Mouse (Mus musculus): ENCODE results near the gene Myadm. TPM values are rescaled to one million over a fixed set of nuclear protein-coding genes. Genes with fewer than 3 reads are reported as not detected.
A peak's percentile ranks its signal among the peaks of the same experiment; 100 is the strongest.
"Not testable (repeated sequence)": the region's sequence is repeated elsewhere in the genome, so short reads cannot be mapped to it uniquely, and the experiment has no call there.

The Myadm gene
- polyA plus RNA-seq, 1 experiment from 2014 or later = 238 TPM

- no peak overlapping the region for H3K4me2 ChIP-seq (ENCODE audit: low read depth, low read length)
- no peak overlapping the region for H3K27ac ChIP-seq (ENCODE audit: low read length)
- WGBS = 61% methylated on average over 8 of the region's 8 CpGs
- H3K9me3 ChIP-seq (replicated peaks; ENCODE audit: control insufficient read depth, low read length) = no peaks in the 10 kb centered on the region
- H3K36me3 ChIP-seq (ENCODE audit: control insufficient read depth, insufficient read depth) = no peaks in the 10 kb centered on the region
- no peak overlapping the region for H3K9ac ChIP-seq (ENCODE audit: low read length)
- no peak overlapping the region for H3K4me3 ChIP-seq (ENCODE audit: low read length)
- no peak for ATAC-seq (replicated peaks; ENCODE audit: extremely low read depth, insufficient read depth, low FRiP score)
- H3K4me1 ChIP-seq (ENCODE audit: control insufficient read depth, insufficient read depth, low read length) = peaks cover 3% of the 10 kb centered on the region; the same call in 1 of the 2 replicates
- no peaks in the 10 kb centered on the region for H3K27me3 ChIP-seq (ENCODE audit: control insufficient read depth, insufficient read depth, low read length)
Observed at GRCm38 (mm10) chr7:3267888-3268287, 21.0 kb upstream of the Myadm start.

- Histone ChIP-seq H3K4me3 (ENCODE audit: low read length) (no peak overlapping the region), H3K4me1 (ENCODE audit: control insufficient read depth, insufficient read depth, low read length) (peaks cover 3% of the 10 kb centered on the region; the same call in 1 of the 2 replicates), H3K27ac (ENCODE audit: low read length) (no peak overlapping the region), H3K27me3 (ENCODE audit: control insufficient read depth, insufficient read depth, low read length) (no peaks in the 10 kb centered on the region), H3K9ac (ENCODE audit: low read length) (no peak overlapping the region), H3K9me3 (replicated peaks; ENCODE audit: control insufficient read depth, low read length) (no peaks in the 10 kb centered on the region), H3K4me2 (ENCODE audit: low read depth, low read length) (no peak overlapping the region), H3K36me3 (ENCODE audit: control insufficient read depth, insufficient read depth) (no peaks in the 10 kb centered on the region)
- ATAC-seq (replicated peaks; ENCODE audit: extremely low read depth, insufficient read depth, low FRiP score) = no peak
- 40% methylated on average over 3 of the region's 3 CpGs for WGBS
Observed at GRCm38 (mm10) chr7:3268291-3268690, 20.6 kb upstream of the Myadm start.

- H3K4me3 ChIP-seq (ENCODE audit: low read length) = no peak overlapping the region
- ATAC-seq (replicated peaks; ENCODE audit: extremely low read depth, insufficient read depth, low FRiP score) = no peak; the same call in 1 of the 2 replicates
- H3K9ac ChIP-seq (ENCODE audit: low read length) = no peak overlapping the region
- WGBS = 80% methylated on average over 9 of the region's 9 CpGs
- H3K27ac ChIP-seq (ENCODE audit: low read length) = no peak overlapping the region
- no peaks in the 10 kb centered on the region for H3K36me3 ChIP-seq (ENCODE audit: control insufficient read depth, insufficient read depth)
- H3K27me3 ChIP-seq (ENCODE audit: control insufficient read depth, insufficient read depth, low read length) = no peaks in the 10 kb centered on the region
- no peak overlapping the region for H3K4me2 ChIP-seq (ENCODE audit: low read depth, low read length)
- H3K9me3 ChIP-seq (replicated peaks; ENCODE audit: control insufficient read depth, low read length) = no peaks in the 10 kb centered on the region
- peaks cover 3% of the 10 kb centered on the region; the same call in 1 of the 2 replicates for H3K4me1 ChIP-seq (ENCODE audit: control insufficient read depth, insufficient read depth, low read length)
Observed at GRCm38 (mm10) chr7:3272206-3272605, 16.7 kb upstream of the Myadm start.

- H3K27ac ChIP-seq (ENCODE audit: low read length) = peak overlapping the region; percentile 85
- H3K4me3 ChIP-seq (ENCODE audit: low read length) = no peak overlapping the region
- 43% methylated on average over 6 of the region's 6 CpGs for WGBS
- no peak overlapping the region for H3K4me2 ChIP-seq (ENCODE audit: low read depth, low read length)
- no peaks in the 10 kb centered on the region for H3K27me3 ChIP-seq (ENCODE audit: control insufficient read depth, insufficient read depth, low read length)
- ATAC-seq (replicated peaks; ENCODE audit: extremely low read depth, insufficient read depth, low FRiP score) = peak; percentile 73
- no peaks in the 10 kb centered on the region for H3K36me3 ChIP-seq (ENCODE audit: control insufficient read depth, insufficient read depth)
- peaks cover 8% of the 10 kb centered on the region for H3K4me1 ChIP-seq (ENCODE audit: control insufficient read depth, insufficient read depth, low read length)
- no peak overlapping the region for H3K9ac ChIP-seq (ENCODE audit: low read length)
- H3K9me3 ChIP-seq (replicated peaks; ENCODE audit: control insufficient read depth, low read length) = no peaks in the 10 kb centered on the region
Observed at GRCm38 (mm10) chr7:3275455-3276170, 13.3 kb upstream of the Myadm start.

GRCm38 (mm10) chr7:3276781-3277180 is 12.1 kb upstream of the Myadm start:
- WGBS = 66% methylated on average over 4 of the region's 4 CpGs
- not testable (repeated sequence) for H3K4me2 ChIP-seq (ENCODE audit: low read depth, low read length); H3K4me3 ChIP-seq (ENCODE audit: low read length)

GRCm38 (mm10) chr7:3280080-3280653 is 8.7 kb upstream of the Myadm start:
- no peak overlapping the region for H3K4me2 ChIP-seq (ENCODE audit: low read depth, low read length)
- H3K27me3 ChIP-seq (ENCODE audit: control insufficient read depth, insufficient read depth, low read length) = no peaks in the 10 kb centered on the region
- no peaks in the 10 kb centered on the region for H3K9me3 ChIP-seq (replicated peaks; ENCODE audit: control insufficient read depth, low read length)
- no peak for ATAC-seq (replicated peaks; ENCODE audit: extremely low read depth, insufficient read depth, low FRiP score)
- peak overlapping the region; percentile 68 for H3K27ac ChIP-seq (ENCODE audit: low read length)
- 69% methylated on average over 5 of the region's 5 CpGs for WGBS
- H3K36me3 ChIP-seq (ENCODE audit: control insufficient read depth, insufficient read depth) = no peaks in the 10 kb centered on the region
- H3K4me1 ChIP-seq (ENCODE audit: control insufficient read depth, insufficient read depth, low read length) = peaks cover 10% of the 10 kb centered on the region
- H3K4me3 ChIP-seq (ENCODE audit: low read length) = no peak overlapping the region
- H3K9ac ChIP-seq (ENCODE audit: low read length) = no peak overlapping the region

More at GRCm38 (mm10) chr7:3276781-3277180, 12.1 kb upstream of the Myadm start:
- H3K9ac ChIP-seq (ENCODE audit: low read length); H3K9me3 ChIP-seq (replicated peaks; ENCODE audit: control insufficient read depth, low read length); H3K27me3 ChIP-seq (ENCODE audit: control insufficient read depth, insufficient read depth, low read length); H3K27ac ChIP-seq (ENCODE audit: low read length); H3K36me3 ChIP-seq (ENCODE audit: control insufficient read depth, insufficient read depth); ATAC-seq (replicated peaks; ENCODE audit: extremely low read depth, insufficient read depth, low FRiP score): not testable (repeated sequence)
- H3K4me1 ChIP-seq (ENCODE audit: control insufficient read depth, insufficient read depth, low read length) = peaks cover 10% of the 10 kb centered on the region

- Histone ChIP-seq H3K27ac (ENCODE audit: low read length) (peak overlapping the region; percentile 68), H3K9me3 (replicated peaks; ENCODE audit: control insufficient read depth, low read length) (no peaks in the 10 kb centered on the region), H3K4me3 (ENCODE audit: low read length) (no peak overlapping the region), H3K9ac (ENCODE audit: low read length) (no peak overlapping the region), H3K36me3 (ENCODE audit: control insufficient read depth, insufficient read depth) (no peaks in the 10 kb centered on the region), H3K4me2 (ENCODE audit: low read depth, low read length) (no peak overlapping the region), H3K4me1 (ENCODE audit: control insufficient read depth, insufficient read depth, low read length) (peaks cover 10% of the 10 kb centered on the region), H3K27me3 (ENCODE audit: control insufficient read depth, insufficient read depth, low read length) (no peaks in the 10 kb centered on the region)
- ATAC-seq (replicated peaks; ENCODE audit: extremely low read depth, insufficient read depth, low FRiP score) = peak; percentile 58; the same call in 1 of the 2 replicates
- 14% methylated on average over 8 of the region's 8 CpGs for WGBS
Observed at GRCm38 (mm10) chr7:3280654-3281153, 8.2 kb upstream of the Myadm start.

- H3K27me3 ChIP-seq (ENCODE audit: control insufficient read depth, insufficient read depth, low read length) = no peaks in the 10 kb centered on the region
- H3K27ac ChIP-seq (ENCODE audit: low read length) = no peak overlapping the region
- H3K9ac ChIP-seq (ENCODE audit: low read length) = no peak overlapping the region
- peaks cover 10% of the 10 kb centered on the region for H3K4me1 ChIP-seq (ENCODE audit: control insufficient read depth, insufficient read depth, low read length)
- H3K4me2 ChIP-seq (ENCODE audit: low read depth, low read length) = no peak overlapping the region
- H3K36me3 ChIP-seq (ENCODE audit: control insufficient read depth, insufficient read depth) = no peaks in the 10 kb centered on the region
- H3K9me3 ChIP-seq (replicated peaks; ENCODE audit: control insufficient read depth, low read length) = no peaks in the 10 kb centered on the region
- ATAC-seq (replicated peaks; ENCODE audit: extremely low read depth, insufficient read depth, low FRiP score) = no peak
- H3K4me3 ChIP-seq (ENCODE audit: low read length) = no peak overlapping the region
- WGBS = 80% methylated on average over 6 of the region's 6 CpGs
Observed at GRCm38 (mm10) chr7:3281741-3282140, 7.1 kb upstream of the Myadm start.
